Mouse (Mus musculus): ENCODE results near the gene Fancl.
"Not testable (repeated sequence)": the region's sequence is repeated elsewhere in the genome, so short reads cannot be mapped to it uniquely, and the experiment has no call there.

DNA sequence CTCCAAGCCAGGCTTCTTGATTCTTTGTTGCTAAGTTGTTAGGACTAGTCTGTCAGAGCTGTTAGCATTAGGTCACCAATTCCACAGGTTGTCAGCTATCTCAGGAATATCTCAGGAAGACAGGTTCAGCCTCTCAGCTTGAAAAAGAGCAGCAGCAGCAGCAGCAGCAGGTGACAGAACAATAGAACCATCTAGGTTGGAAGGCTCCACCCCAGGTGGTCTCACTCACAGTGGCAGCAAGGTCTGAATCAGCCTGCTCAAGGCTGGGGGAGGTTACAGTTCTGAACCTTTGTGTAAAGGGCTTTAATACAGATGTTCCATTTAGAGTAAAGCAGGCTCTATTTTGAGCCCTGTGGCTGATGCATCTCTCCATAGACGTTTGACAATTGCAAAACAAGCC is 14.0 kb upstream of the Fancl start:
- TF ChIP-seq CTCF, EP300 (IDR thresholded peaks at IDR 0.05): not testable (repeated sequence)

Data from lung, postnatal 0 days (tissue).